Mouse (Mus musculus) brain, embryonic 14.5 days (tissue): ENCODE results near the gene Nox1.

ENCODE experiments used
- CTCF ChIP-seq: fragments of 200-500 bp; IDR thresholded peaks from 2 replicates; pipeline ENCODE4 v1.5.1; 2012; ENCODE audit warnings: inconsistent platforms, mild to moderate bottlenecking, moderate library complexity, borderline replicate concordance; ENCODE audit not compliant: insufficient read depth, insufficient read length; ENCODE audit errors: extremely low read depth
- POLR2A ChIP-seq: fragments of 200-500 bp; IDR thresholded peaks from 2 replicates; pipeline ENCODE4 v1.6.1; 2012; ENCODE audit warnings: mild to moderate bottlenecking, inconsistent platforms, borderline replicate concordance; ENCODE audit not compliant: poor library complexity, insufficient read depth, insufficient read length, severe bottlenecking; ENCODE audit errors: extremely low read depth

- TF ChIP-seq CTCF (no peak), POLR2A (no peak)
These were observed 163.5 kb downstream of the Nox1 start for GRCm38 (mm10) chrX:134058040-134058875.
